Mouse (Mus musculus) adrenal gland, postnatal 4 days (tissue): ENCODE data around the gene Bag5. TPM values are rescaled to one million over a fixed set of nuclear protein-coding genes. Genes with fewer than 3 reads are reported as not detected.
A peak's percentile ranks its signal among the peaks of the same experiment; 100 is the strongest.

Experiments used
- DNase-seq, 2 experiments: peaks; one replicate each; pipeline ENCODE4 v3.0.0; 2021 to 2022; ENCODE audit warnings: low spot score in 2 of 2, mixed read lengths in 2 of 2
- long read RNA-seq, 2 experiments: library from polyadenylated mRNA; stranded (forward); transcript quantifications; one replicate each; pipeline ENCODE4 v2.0.0; 2021
- total RNA-seq, 2 experiments: library from RNA; stranded (reverse); gene quantifications; 2 replicates each; pipeline ENCODE4 v1.2.3; 2021

Gene Bag5
- 10 to 100 TPM; 35.8 to 37.0 TPM for total RNA-seq
- long read RNA-seq, experiment 1, transcript Bag5-201 (2 exons, 2,139 nt): major isoform, 47 of 54 reads
- long read RNA-seq, experiment 1, transcript Bag5-202 (2 exons, 1,852 nt): minor isoform, 5 of 54 reads
- long read RNA-seq, experiment 1, partial matches to known transcripts: 2 of 54 reads
- long read RNA-seq, experiment 1, other reads (novel, unspliced or antisense): 0 of 54 reads
- long read RNA-seq, experiment 2, transcript Bag5-202 (2 exons, 1,852 nt): minor isoform, 7 of 80 reads
- long read RNA-seq, experiment 2, transcript Bag5-201 (2 exons, 2,139 nt): major isoform, 63 of 80 reads
- long read RNA-seq, experiment 2, partial matches to known transcripts: 4 of 80 reads
- long read RNA-seq, experiment 2, other reads (novel, unspliced or antisense): 2 of 80 reads

DNA sequence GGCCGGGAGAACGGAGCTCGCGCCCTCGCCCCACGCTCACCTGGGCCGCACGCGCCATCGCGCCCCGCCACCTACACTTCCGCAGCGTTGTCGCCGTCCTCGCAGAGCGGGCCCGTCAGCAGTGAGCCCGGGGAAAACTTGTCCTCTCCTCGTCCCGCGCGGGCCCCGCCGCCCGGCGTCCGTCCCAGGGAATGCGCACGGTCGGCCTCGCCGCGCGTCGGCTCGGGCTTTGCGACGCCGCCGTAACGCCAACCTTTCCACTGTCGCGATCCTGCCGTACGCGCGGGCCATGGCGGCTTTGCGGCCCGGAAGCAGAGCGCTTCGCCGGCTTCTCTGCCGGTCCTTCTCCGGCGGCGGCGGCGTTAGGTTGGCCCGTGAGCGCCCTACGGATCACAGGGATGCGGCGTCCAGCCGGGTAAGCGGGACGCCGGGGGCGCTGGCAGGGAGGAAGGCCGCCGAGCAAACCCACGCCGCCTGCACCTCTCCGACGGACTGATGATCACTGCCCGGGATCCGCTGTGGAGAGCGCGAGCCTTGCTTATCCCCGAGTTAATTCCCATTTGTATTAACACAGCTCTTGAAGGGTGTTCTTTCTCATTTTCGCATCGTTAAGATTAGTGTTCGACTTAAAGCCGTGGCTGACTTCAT is at the start of gene Bag5, which contains the start of gene Apopt1:
Gene Bag5 (minus strand): TSS at position 254 of the 648 bp plus-strand sequence.
Gene Apopt1 (plus strand): TSS at position 258 of the 648 bp plus-strand sequence.
- DNase-seq: peak; percentile 74 to 83

GRCm38 (mm10) chr12:111760306-111760908 is 47.4 kb upstream of the Bag5 start:
- DNase-seq: no peak

GRCm38 (mm10) chr12:111759176-111760061 is 46.4 kb upstream of the Bag5 start:
- no peak for DNase-seq

- DNase-seq: peak; percentile 42 to 52
These were observed 45.5 kb upstream of the Bag5 start, which contains the start of gene Klc1 for GRCm38 (mm10) chr12:111758381-111759175. Gene Klc1, plus strand, starts transcription at chr12:111758849.

DNA sequence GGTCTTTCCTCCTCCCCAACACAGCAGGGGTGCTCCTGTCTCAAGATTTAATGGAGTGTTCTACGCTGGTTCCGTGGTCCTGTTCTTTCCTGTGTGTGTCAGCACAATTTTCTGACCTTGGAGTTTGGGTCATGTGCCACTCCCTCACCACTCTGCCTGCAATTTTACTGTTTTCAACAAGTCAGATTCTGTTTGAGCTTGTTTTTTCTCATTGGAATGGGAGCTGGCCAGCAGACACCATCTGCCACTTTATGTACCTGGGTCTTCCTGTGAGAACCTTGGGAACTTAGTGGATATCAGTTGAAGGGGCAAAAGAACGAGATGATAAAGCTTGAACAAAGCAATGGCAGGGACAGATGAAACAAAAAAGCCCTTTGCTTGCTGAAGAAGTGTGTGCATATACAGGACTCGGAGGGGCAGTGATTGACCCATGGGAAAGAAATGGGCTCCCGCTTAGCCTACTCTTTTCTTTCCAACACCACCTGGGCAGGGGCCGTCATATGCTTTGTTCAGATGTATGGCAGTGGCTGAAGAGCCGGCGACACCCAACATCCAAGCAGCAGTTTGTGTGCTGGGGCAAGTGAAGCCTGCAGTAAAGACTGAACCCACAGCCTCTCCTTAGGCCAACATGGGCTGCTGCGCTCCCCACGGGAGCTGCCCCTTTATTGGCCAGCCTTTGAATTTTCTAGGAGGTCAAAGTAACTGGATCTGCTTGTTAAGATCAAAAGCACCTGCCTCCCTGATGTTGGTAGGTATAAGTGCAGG is 44.7 kb upstream of the Bag5 start:
- no peak for DNase-seq

- no peak for DNase-seq
These were observed 43.6 kb upstream of the Bag5 start for GRCm38 (mm10) chr12:111756698-111757082.

GRCm38 (mm10) chr12:111756082-111756697 is 43.1 kb upstream of the Bag5 start:
- no peak for DNase-seq

GRCm38 (mm10) chr12:111755231-111755630 is 42.2 kb upstream of the Bag5 start:
- DNase-seq: no peak

DNA sequence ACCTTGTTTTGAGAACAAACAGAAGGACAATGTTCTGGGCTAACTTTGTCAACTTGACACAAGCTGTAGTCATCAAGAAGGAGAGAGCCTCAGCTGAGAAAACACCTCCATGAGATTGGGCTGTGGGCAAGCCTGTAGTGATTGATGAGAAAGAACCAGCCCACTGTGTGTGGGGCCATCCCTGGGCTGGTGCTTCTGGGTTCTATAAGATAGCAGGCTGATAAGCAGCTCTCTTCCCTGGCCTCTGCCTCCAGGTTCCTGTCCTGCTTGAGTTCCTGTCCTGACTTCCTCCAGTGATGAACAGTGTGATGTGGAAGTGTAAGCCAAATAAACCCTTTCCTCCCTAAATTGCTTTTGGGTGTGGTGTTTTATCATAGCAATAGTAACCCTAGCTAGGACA is 41.7 kb upstream of the Bag5 start:
- DNase-seq: no peak

- DNase-seq: no peak
These were observed 40.3 kb upstream of the Bag5 start for GRCm38 (mm10) chr12:111753347-111753746.

DNA sequence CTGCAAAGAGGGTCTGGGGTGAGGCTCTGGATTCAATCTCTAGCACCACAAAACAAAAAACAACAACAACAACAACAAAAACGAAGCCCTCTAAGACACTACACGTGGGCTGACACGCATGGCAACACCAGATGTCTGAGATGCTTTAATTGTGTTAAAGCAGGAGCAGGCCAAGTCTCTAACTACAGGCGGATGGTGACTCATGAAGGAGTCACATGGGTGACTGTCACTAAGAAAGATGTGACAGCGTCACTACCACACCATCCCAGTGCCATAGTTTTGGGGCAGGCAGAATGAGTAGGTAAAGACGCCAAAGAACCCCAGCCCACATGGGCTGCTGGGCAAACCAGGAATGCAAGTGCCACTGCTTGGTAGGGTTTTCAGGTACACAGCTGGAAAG is 39.4 kb upstream of the Bag5 start:
- no peak for DNase-seq

DNA sequence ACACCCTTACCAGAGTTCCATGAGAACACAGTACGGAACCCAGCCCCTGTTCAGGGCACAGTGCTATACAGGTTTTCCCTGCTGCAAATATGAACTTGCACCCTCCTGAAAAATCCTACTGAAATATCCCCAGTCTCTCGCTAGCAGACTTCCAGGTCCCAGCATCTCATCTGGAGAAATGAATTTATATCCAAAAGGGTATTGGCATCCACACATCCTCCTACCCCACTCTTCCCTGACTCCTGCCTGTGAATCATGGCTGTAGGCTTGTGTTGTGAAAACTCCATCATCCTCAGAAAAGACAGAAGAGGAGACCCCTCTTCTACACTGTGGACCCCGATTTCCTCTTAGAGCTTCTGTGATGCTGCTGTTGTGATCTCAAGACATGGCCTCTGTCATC is 37.7 kb upstream of the Bag5 start:
- no peak for DNase-seq

DNA sequence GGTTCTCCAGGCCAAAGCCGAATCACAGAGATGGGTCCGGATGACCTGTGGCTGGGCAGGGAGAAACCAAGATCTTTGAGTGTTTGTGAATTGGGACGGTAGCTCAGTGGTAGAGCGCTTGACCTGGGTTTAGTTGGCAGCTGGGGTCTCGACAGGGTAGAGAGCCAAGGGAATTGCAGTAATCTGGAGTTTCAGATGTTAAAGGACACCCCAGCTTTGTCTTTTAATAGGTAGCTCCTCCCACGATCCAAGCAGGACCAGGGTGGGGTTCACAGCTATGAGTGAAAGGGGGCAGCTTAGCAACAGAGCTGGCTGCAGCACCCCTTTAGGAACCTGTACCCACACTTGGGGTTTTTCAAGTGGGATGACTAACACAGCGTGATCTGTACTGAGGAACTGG is 34.4 kb upstream of the Bag5 start:
- DNase-seq: no peak

DNA sequence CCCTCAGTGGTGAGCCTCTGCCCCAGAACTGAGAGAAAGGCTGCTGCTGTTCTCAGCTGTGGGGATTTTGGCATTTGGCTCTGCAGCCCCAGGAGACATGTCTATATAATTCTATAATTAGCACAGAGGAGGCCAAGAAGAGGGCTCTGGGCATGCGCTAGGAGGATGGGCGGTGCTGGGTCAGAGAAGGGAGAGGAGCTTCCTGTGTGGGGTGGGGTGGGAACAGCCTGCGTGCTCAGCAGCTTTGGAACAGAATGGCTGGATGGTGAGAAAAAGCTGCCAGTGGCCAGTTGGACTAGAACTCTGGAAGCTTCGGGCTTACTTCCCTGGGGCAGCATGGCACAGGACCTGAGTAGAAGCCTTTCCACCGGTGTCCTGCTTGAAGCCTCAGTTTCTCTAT is 33.0 kb upstream of the Bag5 start:
- DNase-seq: peak in 1 of 2 experiments; percentile 48

- no peak for DNase-seq
These were observed 32.2 kb upstream of the Bag5 start for GRCm38 (mm10) chr12:111745274-111745673.

DNA sequence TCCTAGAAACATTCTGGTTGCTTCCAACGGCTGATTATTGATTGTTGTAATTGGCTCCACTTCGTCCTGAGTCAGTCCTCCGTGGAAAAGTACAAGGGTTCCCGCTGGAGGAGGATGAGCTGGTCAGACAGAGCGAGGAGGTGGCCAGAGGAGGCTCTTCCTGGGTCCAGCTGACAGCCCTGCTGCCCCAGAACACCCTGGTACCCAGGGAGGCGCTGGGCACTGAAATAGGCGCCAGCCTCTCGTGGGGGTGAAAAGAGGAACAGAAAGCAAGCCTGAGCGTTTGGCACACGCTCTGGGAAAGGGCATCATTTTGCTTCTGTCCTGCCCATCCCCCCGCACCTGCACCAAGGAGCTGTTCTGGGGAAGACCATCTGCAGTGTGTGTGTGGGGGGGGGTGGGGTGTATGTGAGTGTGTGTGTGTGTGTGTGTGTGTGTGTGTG is 30.9 kb upstream of the Bag5 start:
- DNase-seq: no peak

DNA sequence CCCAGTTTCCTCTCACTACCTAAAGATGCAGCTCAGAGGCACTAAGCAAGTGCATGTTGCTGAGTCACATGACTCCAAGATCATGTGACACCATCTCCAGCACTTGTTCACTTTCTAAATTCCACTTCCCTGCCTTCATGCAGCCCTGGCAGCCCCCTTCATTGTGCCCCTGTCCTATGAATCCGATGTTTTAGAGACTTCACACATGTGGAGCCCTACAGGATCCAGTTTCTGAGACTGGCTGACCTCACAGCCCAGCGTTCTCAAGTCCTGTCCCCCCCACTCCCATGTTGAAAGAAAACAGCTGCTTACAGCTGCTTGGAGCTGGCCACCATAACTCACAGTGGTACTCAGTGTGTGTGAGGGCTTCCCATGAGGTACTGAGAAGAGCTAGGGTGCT is 30.4 kb upstream of the Bag5 start:
- no peak for DNase-seq

DNA sequence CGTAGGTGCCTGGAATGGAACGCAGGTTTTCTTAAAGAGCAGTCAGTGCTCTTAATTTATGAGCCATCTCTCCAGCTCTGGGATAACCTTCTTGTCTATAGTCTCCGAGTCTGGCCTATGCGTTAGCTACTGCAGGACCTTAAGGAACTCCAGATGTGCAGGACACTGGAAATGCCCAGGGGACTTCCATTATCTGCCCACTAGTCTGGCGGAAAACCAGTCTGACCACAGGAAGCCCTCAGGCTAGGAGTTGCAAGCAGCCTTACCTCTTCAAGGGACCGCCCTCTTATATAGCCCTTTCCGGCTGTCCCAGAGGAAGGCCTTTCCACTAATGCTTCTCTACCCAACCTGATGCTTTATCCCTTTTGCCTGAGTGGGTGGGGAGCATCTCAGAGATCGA is 28.3 kb upstream of the Bag5 start:
- no peak for DNase-seq

GRCm38 (mm10) chr12:111738754-111739153 is 25.7 kb upstream of the Bag5 start:
- no peak for DNase-seq
